Mouse (Mus musculus): ENCODE data around the gene Ddit4. TPM values are rescaled to one million over a fixed set of nuclear protein-coding genes. Genes with fewer than 3 reads are reported as not detected.

The Ddit4 gene
- polyA plus RNA-seq, 1 experiment from 2014 or later, result 72.8 TPM

GRCm38 (mm10) chr10:59969821-59970449 lies 18.3 kb upstream of the Ddit4 start:
- peak overlapping the region; percentile 96 for H3K27ac ChIP-seq (replicated peaks)
- ATAC-seq (ENCODE audit: low read depth), result peak; percentile 66
- peak overlapping the region; percentile 57 for H3K4me3 ChIP-seq
- peaks cover 46% of the 10 kb centered on the region for H3K4me1 ChIP-seq (replicated peaks)
- no peaks in the 10 kb centered on the region for H3K27me3 ChIP-seq
- peak overlapping the region; percentile 74 for H3K4me2 ChIP-seq
- H3K9me3 ChIP-seq, result no peaks in the 10 kb centered on the region
- H3K9ac ChIP-seq, result peak overlapping the region; percentile 92
- H3K36me3 ChIP-seq, result no peaks in the 10 kb centered on the region
- WGBS, result under 1% methylated on average over 25 of the region's 25 CpGs

GRCm38 (mm10) chr10:59967309-59967942 lies 15.8 kb upstream of the Ddit4 start:
- peaks cover 41% of the 10 kb centered on the region for H3K4me1 ChIP-seq (replicated peaks)
- no peaks in the 10 kb centered on the region for H3K27me3 ChIP-seq
- no peak for ATAC-seq (ENCODE audit: low read depth)
- 82% methylated on average over 6 of the region's 6 CpGs for WGBS
- no peaks in the 10 kb centered on the region for H3K9me3 ChIP-seq
- no peak overlapping the region for H3K9ac ChIP-seq
- H3K4me2 ChIP-seq, result no peak overlapping the region
- no peak overlapping the region for H3K27ac ChIP-seq (replicated peaks)
- H3K36me3 ChIP-seq, result no peaks in the 10 kb centered on the region
- no peak overlapping the region for H3K4me3 ChIP-seq

GRCm38 (mm10) chr10:59966743-59967142 lies 15.1 kb upstream of the Ddit4 start:
- no peak for ATAC-seq (ENCODE audit: low read depth)
- H3K9ac ChIP-seq, result no peak overlapping the region
- H3K4me1 ChIP-seq (replicated peaks), result peaks cover 41% of the 10 kb centered on the region
- 90% methylated on average over 6 of the region's 6 CpGs for WGBS
- 0 out of 2 replicates have a peak overlapping the region, but pooled peaks have one; percentile 75 for H3K27ac ChIP-seq (replicated peaks)
- H3K9me3 ChIP-seq, result no peaks in the 10 kb centered on the region
- no peak overlapping the region for H3K4me3 ChIP-seq
- H3K36me3 ChIP-seq, result no peaks in the 10 kb centered on the region
- no peak overlapping the region for H3K4me2 ChIP-seq
- H3K27me3 ChIP-seq, result no peaks in the 10 kb centered on the region

- Histone ChIP-seq H3K4me1 (replicated peaks) (peaks cover 37% of the 10 kb centered on the region), H3K27me3 (no peaks in the 10 kb centered on the region), H3K36me3 (no peaks in the 10 kb centered on the region), H3K9ac (no peak overlapping the region), H3K4me2 (no peak overlapping the region), H3K4me3 (no peak overlapping the region), H3K9me3 (no peaks in the 10 kb centered on the region), H3K27ac (replicated peaks) (peak overlapping the region; percentile 75; the same call in 1 of the 2 replicates)
- ATAC-seq (ENCODE audit: low read depth), result no peak
- WGBS, result 55% methylated on average over 8 of the region's 8 CpGs
Observed at GRCm38 (mm10) chr10:59965788-59966187, 14.2 kb upstream of the Ddit4 start.

- peaks cover 32% of the 10 kb centered on the region for H3K4me1 ChIP-seq (replicated peaks)
- H3K36me3 ChIP-seq, result no peaks in the 10 kb centered on the region
- peak; percentile 13; the same call in 1 of the 2 replicates for ATAC-seq (ENCODE audit: low read depth)
- H3K27ac ChIP-seq (replicated peaks), result peak overlapping the region; percentile 75
- H3K9ac ChIP-seq, result peak overlapping the region; percentile 58
- peak overlapping the region; percentile 50; the same call in 1 of the 2 replicates for H3K4me2 ChIP-seq
- no peaks in the 10 kb centered on the region for H3K27me3 ChIP-seq
- H3K4me3 ChIP-seq, result no peak overlapping the region
- 26% methylated on average over 9 of the region's 9 CpGs for WGBS
- H3K9me3 ChIP-seq, result no peaks in the 10 kb centered on the region
Observed at GRCm38 (mm10) chr10:59965362-59965695, 13.7 kb upstream of the Ddit4 start.

- Histone ChIP-seq H3K9ac (peak overlapping the region; percentile 58), H3K4me3 (peak overlapping the region; percentile 10), H3K27ac (replicated peaks) (peak overlapping the region; percentile 75), H3K4me2 (peak overlapping the region; percentile 50), H3K9me3 (no peaks in the 10 kb centered on the region), H3K4me1 (replicated peaks) (peaks cover 27% of the 10 kb centered on the region), H3K36me3 (no peaks in the 10 kb centered on the region), H3K27me3 (no peaks in the 10 kb centered on the region)
- peak; percentile 69 for ATAC-seq (ENCODE audit: low read depth)
- WGBS, result 4% methylated on average over 21 of the region's 23 CpGs
Observed at GRCm38 (mm10) chr10:59964504-59965361, 13.1 kb upstream of the Ddit4 start.

- ATAC-seq (ENCODE audit: low read depth), result no peak
- no peak overlapping the region for H3K4me3 ChIP-seq
- no peaks in the 10 kb centered on the region for H3K36me3 ChIP-seq
- no peaks in the 10 kb centered on the region for H3K27me3 ChIP-seq
- H3K4me1 ChIP-seq (replicated peaks), result peaks cover 30% of the 10 kb centered on the region
- H3K4me2 ChIP-seq, result no peak overlapping the region
- H3K9me3 ChIP-seq, result no peaks in the 10 kb centered on the region
- H3K9ac ChIP-seq, result no peak overlapping the region
- H3K27ac ChIP-seq (replicated peaks), result peak overlapping the region; percentile 75
- 62% methylated on average over 2 of the region's 2 CpGs for WGBS
Observed at GRCm38 (mm10) chr10:59963609-59964008, 12.0 kb upstream of the Ddit4 start.

GRCm38 (mm10) chr10:59959517-59959916 lies 7.9 kb upstream of the Ddit4 start:
- Histone ChIP-seq H3K4me1 (replicated peaks) (peaks cover 36% of the 10 kb centered on the region), H3K9me3 (no peaks in the 10 kb centered on the region), H3K27ac (replicated peaks) (no peak overlapping the region; the same call in 1 of the 2 replicates), H3K4me3 (no peak overlapping the region), H3K9ac (no peak overlapping the region), H3K36me3 (no peaks in the 10 kb centered on the region), H3K4me2 (no peak overlapping the region), H3K27me3 (no peaks in the 10 kb centered on the region)
- WGBS, result 77% methylated on average over 11 of the region's 12 CpGs
- ATAC-seq (ENCODE audit: low read depth), result no peak

GRCm38 (mm10) chr10:59958458-59958857 lies 6.8 kb upstream of the Ddit4 start:
- H3K4me1 ChIP-seq (replicated peaks), result peaks cover 32% of the 10 kb centered on the region
- peak overlapping the region; percentile 87 for H3K27ac ChIP-seq (replicated peaks)
- ATAC-seq (ENCODE audit: low read depth), result peak; percentile 54
- peak overlapping the region; percentile 0; the same call in 1 of the 2 replicates for H3K4me3 ChIP-seq
- peak overlapping the region; percentile 65 for H3K9ac ChIP-seq
- no peaks in the 10 kb centered on the region for H3K36me3 ChIP-seq
- 23% methylated on average over 5 of the region's 5 CpGs for WGBS
- no peaks in the 10 kb centered on the region for H3K27me3 ChIP-seq
- no peaks in the 10 kb centered on the region for H3K9me3 ChIP-seq
- H3K4me2 ChIP-seq, result peak overlapping the region; percentile 53

GRCm38 (mm10) chr10:59957171-59958149 lies 5.8 kb upstream of the Ddit4 start:
- Histone ChIP-seq H3K9me3 (no peaks in the 10 kb centered on the region), H3K36me3 (no peaks in the 10 kb centered on the region), H3K4me2 (peak overlapping the region; percentile 53), H3K27ac (replicated peaks) (peak overlapping the region; percentile 87), H3K27me3 (no peaks in the 10 kb centered on the region), H3K4me3 (peak overlapping the region; percentile 27), H3K9ac (peak overlapping the region; percentile 65), H3K4me1 (replicated peaks) (peaks cover 41% of the 10 kb centered on the region)
- ATAC-seq (ENCODE audit: low read depth), result peak; percentile 32
- 7% methylated on average over 25 of the region's 25 CpGs for WGBS

- Histone ChIP-seq H3K36me3 (no peaks in the 10 kb centered on the region), H3K27ac (replicated peaks) (peak overlapping the region; percentile 87), H3K9ac (no peak overlapping the region), H3K9me3 (no peaks in the 10 kb centered on the region), H3K27me3 (no peaks in the 10 kb centered on the region), H3K4me1 (replicated peaks) (peaks cover 43% of the 10 kb centered on the region), H3K4me3 (no peak overlapping the region), H3K4me2 (peak overlapping the region; percentile 53; the same call in 1 of the 2 replicates)
- no peak for ATAC-seq (ENCODE audit: low read depth)
- 54% methylated on average over 5 of the region's 5 CpGs for WGBS
Observed at GRCm38 (mm10) chr10:59956681-59957080, 5.0 kb upstream of the Ddit4 start.
